Mouse (Mus musculus) lung, embryonic 16.5 days (tissue): ENCODE measurements around the gene Nlrp10. TPM values are rescaled to one million over a fixed set of nuclear protein-coding genes. Genes with fewer than 3 reads are reported as not detected.

Experiments
- ATAC-seq: fragments of 200-750 bp; cut with Nextera tagmentation; 2 replicates; pipeline ENCODE4 v1.8.0; 2017; ENCODE audit warnings: low read depth, mild to moderate bottlenecking, moderate library complexity
- H3K27ac ChIP-seq: fragments of 300-500 bp; sonication (generic); 2 replicates; pipeline ENCODE4 v1.5.1; 2014; ENCODE audit warnings: mild to moderate bottlenecking, control low read depth, low read length
- H3K27me3 ChIP-seq: fragments of 300-500 bp; sonication (generic); 2 replicates; pipeline ENCODE4 v1.6.1; 2014; ENCODE audit warnings: low read depth, low read length, mixed read lengths; ENCODE audit not compliant: control insufficient read depth, insufficient read depth
- H3K36me3 ChIP-seq: fragments of 300-500 bp; sonication (generic); 2 replicates; pipeline ENCODE4 v1.6.1; 2014; ENCODE audit warnings: low read length; ENCODE audit not compliant: control insufficient read depth, insufficient read depth
- H3K4me1 ChIP-seq: fragments of 300-500 bp; sonication (generic); replicated peaks from 2 replicates; pipeline ENCODE4 v1.6.1; 2014; ENCODE audit warnings: low read length, mixed read lengths; ENCODE audit not compliant: control insufficient read depth, insufficient read depth
- H3K4me2 ChIP-seq: fragments of 300-500 bp; sonication (generic); 2 replicates; pipeline ENCODE4 v1.6.1; 2014; ENCODE audit warnings: low read depth, low read length, control low read depth
- H3K4me3 ChIP-seq: fragments of 300-500 bp; sonication (generic); 2 replicates; pipeline ENCODE4 v1.5.1; 2014; ENCODE audit warnings: mild to moderate bottlenecking, low read length, control low read depth
- H3K9ac ChIP-seq: fragments of 300-500 bp; sonication (generic); 2 replicates; pipeline ENCODE4 v1.6.1; 2014; ENCODE audit warnings: low read length, control low read depth
- H3K9me3 ChIP-seq: fragments of 300-500 bp; sonication (generic); 2 replicates; pipeline ENCODE4 v1.6.1; 2016; ENCODE audit warnings: low read length; ENCODE audit not compliant: control insufficient read depth
- WGBS: fragments of 180-500 bp; shearing (Covaris S2); extraction: QIAGEN DNeasy Blood & Tissue Kit; methylation state at CpG from one replicate; pipeline ENCODE4 v1.1.7; 2014; 5-methylcytosine and 5-hydroxymethylcytosine counted together
- polyA plus RNA-seq: library from polyadenylated mRNA; unstranded; fragments of >200 nt; fragmentation: Nextera tagmentation; extraction: Ambion mirVana; gene quantifications from 2 replicates; pipeline ENCODE4 v1.2.1, GENCODE M21; 2015

Gene Nlrp10
- polyA plus RNA-seq: 1.0 and 1.1 TPM in 2 replicates

- no peak within 1 kb of the TSS for H3K4me3 ChIP-seq
- no peaks in the 10 kb centered on the region for H3K36me3 ChIP-seq
- no peaks in the 10 kb centered on the region; the same call in 1 of the 2 replicates for H3K4me1 ChIP-seq
- H3K27ac ChIP-seq: no peak within 1 kb of the TSS
- H3K27me3 ChIP-seq: no peaks in the 10 kb centered on the region
- no peaks in the 10 kb centered on the region for H3K9me3 ChIP-seq
- ATAC-seq: no peak
- no peak within 1 kb of the TSS for H3K4me2 ChIP-seq
- no peak within 1 kb of the TSS for H3K9ac ChIP-seq
- WGBS: 46% methylated on average over 6 of the region's 6 CpGs
Observed at GRCm38 (mm10) chr7:108929726-108930393, at the start of gene Nlrp10. Nlrp10 (minus strand) TSS chr7:108930178.

DNA sequence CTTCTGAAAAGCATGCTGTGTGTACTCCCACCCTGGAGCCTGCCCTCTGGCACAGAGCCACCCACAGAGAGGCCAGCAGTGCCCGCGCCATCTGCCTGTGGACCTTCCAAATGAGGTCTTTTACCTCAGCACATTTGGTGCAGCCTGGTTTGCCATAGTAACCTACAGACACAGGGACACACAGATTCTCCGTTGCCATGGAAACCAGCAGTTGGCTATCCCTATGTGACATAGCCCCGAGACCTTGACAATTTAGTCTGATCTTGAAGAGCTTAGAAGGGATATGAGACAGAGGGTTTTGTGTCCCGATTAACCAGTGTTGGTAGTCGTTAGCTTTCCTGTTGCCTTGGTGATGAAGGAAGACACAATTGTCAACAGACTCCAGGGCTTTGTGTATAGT, 42.3 kb upstream of the Nlrp10 start:
- ATAC-seq: no peak
- no peaks in the 10 kb centered on the region for H3K36me3 ChIP-seq
- no peaks in the 10 kb centered on the region for H3K4me1 ChIP-seq
- no peaks in the 10 kb centered on the region for H3K9me3 ChIP-seq
- no peaks in the 10 kb centered on the region for H3K27me3 ChIP-seq
- no peak overlapping the region for H3K9ac ChIP-seq
- H3K4me2 ChIP-seq: no peak overlapping the region
- no peak overlapping the region for H3K4me3 ChIP-seq
- 58% methylated on average over 6 of the region's 6 CpGs for whole genome bisulfite sequencing
- H3K27ac ChIP-seq: no peak overlapping the region

GRCm38 (mm10) chr7:108968201-108968600, 38.2 kb upstream of the Nlrp10 start:
- WGBS: 30% methylated on average over 6 of the region's 6 CpGs
- H3K9me3 ChIP-seq: no peaks in the 10 kb centered on the region
- H3K9ac ChIP-seq: no peak overlapping the region
- no peak overlapping the region for H3K4me3 ChIP-seq
- no peak overlapping the region for H3K4me2 ChIP-seq
- H3K27ac ChIP-seq: no peak overlapping the region
- no peaks in the 10 kb centered on the region for H3K36me3 ChIP-seq
- H3K4me1 ChIP-seq: no peaks in the 10 kb centered on the region
- ATAC-seq: no peak
- H3K27me3 ChIP-seq: no peaks in the 10 kb centered on the region

- Histone ChIP-seq H3K4me1 (no peaks in the 10 kb centered on the region), H3K27me3 (no peaks in the 10 kb centered on the region), H3K4me2 (no peak overlapping the region), H3K27ac (no peak overlapping the region), H3K36me3 (no peaks in the 10 kb centered on the region), H3K9me3 (no peaks in the 10 kb centered on the region), H3K9ac (no peak overlapping the region), H3K4me3 (no peak overlapping the region)
- ATAC-seq: peak; percentile 62
- WGBS: 22% methylated on average over 7 of the region's 7 CpGs
Observed at GRCm38 (mm10) chr7:108966742-108967362, 36.9 kb upstream of the Nlrp10 start.

- WGBS: 16% methylated on average over 2 of the region's 2 CpGs
- Histone ChIP-seq H3K27ac (no peak overlapping the region), H3K4me1 (no peaks in the 10 kb centered on the region), H3K4me2 (no peak overlapping the region), H3K9ac (no peak overlapping the region), H3K9me3 (no peaks in the 10 kb centered on the region), H3K27me3 (no peaks in the 10 kb centered on the region), H3K4me3 (no peak overlapping the region), H3K36me3 (no peaks in the 10 kb centered on the region)
- no peak for ATAC-seq
Observed at GRCm38 (mm10) chr7:108965968-108966367, 36.0 kb upstream of the Nlrp10 start.

GRCm38 (mm10) chr7:108957734-108958133, 27.8 kb upstream of the Nlrp10 start:
- H3K9ac ChIP-seq: no peak overlapping the region
- no peaks in the 10 kb centered on the region for H3K9me3 ChIP-seq
- no peak overlapping the region for H3K27ac ChIP-seq
- H3K27me3 ChIP-seq: peaks cover 5% of the 10 kb centered on the region; the same call in 1 of the 2 replicates
- no peaks in the 10 kb centered on the region for H3K36me3 ChIP-seq
- no peak for ATAC-seq
- WGBS: 75% methylated on average over 2 of the region's 2 CpGs
- H3K4me1 ChIP-seq: no peaks in the 10 kb centered on the region
- no peak overlapping the region for H3K4me2 ChIP-seq
- H3K4me3 ChIP-seq: no peak overlapping the region

GRCm38 (mm10) chr7:108954185-108954584, 24.2 kb upstream of the Nlrp10 start:
- Histone ChIP-seq H3K27ac (no peak overlapping the region), H3K4me2 (no peak overlapping the region), H3K27me3 (peaks cover 36% of the 10 kb centered on the region), H3K36me3 (no peaks in the 10 kb centered on the region), H3K4me3 (no peak overlapping the region), H3K9ac (no peak overlapping the region), H3K9me3 (no peaks in the 10 kb centered on the region), H3K4me1 (peaks cover 9% of the 10 kb centered on the region)
- WGBS: 51% methylated on average over 4 of the region's 4 CpGs
- no peak for ATAC-seq

- H3K27ac ChIP-seq: no peak overlapping the region
- H3K27me3 ChIP-seq: peaks cover 38% of the 10 kb centered on the region
- H3K4me2 ChIP-seq: no peak overlapping the region
- no peaks in the 10 kb centered on the region for H3K9me3 ChIP-seq
- peaks cover 9% of the 10 kb centered on the region for H3K4me1 ChIP-seq
- no peak for ATAC-seq
- WGBS: 73% methylated on average over 6 of the region's 6 CpGs
- no peaks in the 10 kb centered on the region for H3K36me3 ChIP-seq
- H3K4me3 ChIP-seq: no peak overlapping the region
- H3K9ac ChIP-seq: no peak overlapping the region
Observed at GRCm38 (mm10) chr7:108952801-108953200, 22.8 kb upstream of the Nlrp10 start.

GRCm38 (mm10) chr7:108950762-108951331, 20.9 kb upstream of the Nlrp10 start:
- Histone ChIP-seq H3K27me3 (peaks cover 38% of the 10 kb centered on the region), H3K4me3 (peak overlapping the region; percentile 40), H3K9ac (peak overlapping the region; percentile 2; the same call in 1 of the 2 replicates), H3K9me3 (no peaks in the 10 kb centered on the region), H3K36me3 (no peaks in the 10 kb centered on the region), H3K4me2 (peak overlapping the region; percentile 55), H3K27ac (no peak overlapping the region), H3K4me1 (peaks cover 9% of the 10 kb centered on the region)
- peak; percentile 34; the same call in 1 of the 2 replicates for ATAC-seq
- under 1% methylated on average over 51 of the region's 52 CpGs for WGBS
